Mouse (Mus musculus) liver, adult (tissue): ENCODE measurements around the gene Mrrf.

Experiments used
- GATA4 ChIP-seq: IDR thresholded peaks from 2 replicates; pipeline ENCODE4 v1.6.1; 2014; ENCODE audit warnings: mild to moderate bottlenecking, low read length; ENCODE audit not compliant: insufficient replicate concordance

Mrrf gene

DNA sequence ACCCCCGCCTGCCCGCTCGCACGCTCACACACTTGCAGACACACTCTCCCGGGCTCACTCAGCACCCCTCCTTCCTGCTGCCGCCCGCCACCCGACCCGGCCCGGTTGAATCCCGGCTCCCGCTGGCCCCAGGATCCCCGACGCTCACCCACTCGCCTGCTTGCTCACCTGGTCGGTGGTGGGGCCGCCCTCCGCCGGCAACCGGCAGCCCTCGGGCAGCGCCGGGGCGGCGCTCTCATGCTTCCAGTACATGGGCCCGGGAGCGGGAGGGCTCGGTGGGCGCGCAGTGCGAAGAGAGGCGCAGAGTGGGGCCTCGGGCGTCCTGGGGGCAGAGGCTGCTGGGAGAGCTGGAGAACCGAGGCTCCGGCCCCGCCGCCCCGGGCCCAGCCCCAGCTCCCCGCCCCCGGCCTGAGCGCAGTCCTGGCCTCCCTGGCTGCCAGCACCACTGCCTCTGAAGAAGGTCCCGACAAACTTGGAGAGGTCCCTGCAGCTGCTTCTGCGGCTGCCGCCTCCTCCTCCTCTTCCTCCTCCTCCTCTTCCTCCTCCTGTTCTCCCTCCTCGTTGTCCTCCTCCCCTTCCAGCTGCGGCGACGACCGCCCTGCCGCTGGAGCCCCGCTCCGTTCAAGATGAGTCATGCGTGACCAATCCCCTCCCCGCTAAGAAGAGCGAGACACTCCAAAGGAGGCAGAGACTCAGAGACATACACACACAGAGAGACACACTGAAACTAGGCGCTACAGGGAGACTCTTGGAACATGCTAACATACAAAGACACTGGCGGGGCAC lies 31.0 kb upstream of the Mrrf start, which contains the start of gene Lhx6:
TSS of gene Lhx6 (minus strand) at position 453 of the 786 bp plus-strand sequence.
- no peak for TF ChIP-seq GATA4

DNA sequence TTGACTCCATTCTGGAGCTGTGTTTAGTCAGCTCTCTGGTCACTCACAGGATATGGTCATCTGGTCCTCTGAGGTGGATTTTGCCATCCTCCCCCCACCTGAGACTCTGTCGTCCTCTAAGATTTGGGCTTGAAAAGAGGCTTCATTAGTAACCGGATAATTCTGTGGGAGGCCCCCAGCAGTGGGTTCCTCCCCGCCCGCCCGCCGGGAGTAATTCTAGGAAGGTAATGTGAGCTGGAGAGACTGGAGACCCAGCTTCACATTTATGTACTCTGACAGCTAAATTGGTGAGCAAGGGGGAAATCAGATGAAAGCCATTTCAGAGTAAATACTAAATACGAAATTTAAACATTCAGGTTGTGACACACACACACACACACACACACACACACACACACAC lies 27.6 kb upstream of the Mrrf start:
- TF ChIP-seq GATA4: no peak

GRCm38 (mm10) chr2:36112632-36113031 lies 23.6 kb upstream of the Mrrf start:
- no peak for TF ChIP-seq GATA4

DNA sequence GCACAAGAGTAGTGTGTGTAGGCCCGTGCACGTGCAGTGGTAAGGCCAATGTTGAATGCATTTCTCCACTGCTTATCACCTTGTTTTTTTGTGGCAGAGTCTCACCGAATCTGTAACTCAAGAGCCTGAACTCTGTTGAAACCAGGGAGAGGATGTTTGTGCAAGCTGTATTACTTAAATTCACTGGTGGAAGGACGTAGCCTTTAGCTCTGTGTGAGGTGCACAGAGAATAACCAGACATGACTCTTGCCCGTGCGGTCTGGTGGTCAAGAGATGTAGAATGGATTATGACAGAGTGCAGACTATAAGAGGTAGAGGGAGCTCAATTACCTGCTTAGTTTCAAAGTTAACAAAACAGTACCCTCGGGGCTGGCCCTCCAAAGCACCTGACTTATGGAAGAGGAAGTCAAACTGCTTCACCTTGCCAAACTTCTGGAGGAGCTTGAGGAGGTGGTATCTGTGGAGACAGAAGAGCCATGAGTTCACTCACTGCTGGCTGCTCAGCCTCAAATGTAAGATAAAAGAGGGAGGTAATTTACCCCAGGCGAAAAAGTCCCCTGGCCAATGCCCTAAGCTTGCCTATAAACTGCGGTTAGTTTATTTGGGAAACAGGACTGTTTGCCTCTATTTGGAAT lies 9.3 kb upstream of the Mrrf start:
- TF ChIP-seq GATA4: no peak

DNA sequence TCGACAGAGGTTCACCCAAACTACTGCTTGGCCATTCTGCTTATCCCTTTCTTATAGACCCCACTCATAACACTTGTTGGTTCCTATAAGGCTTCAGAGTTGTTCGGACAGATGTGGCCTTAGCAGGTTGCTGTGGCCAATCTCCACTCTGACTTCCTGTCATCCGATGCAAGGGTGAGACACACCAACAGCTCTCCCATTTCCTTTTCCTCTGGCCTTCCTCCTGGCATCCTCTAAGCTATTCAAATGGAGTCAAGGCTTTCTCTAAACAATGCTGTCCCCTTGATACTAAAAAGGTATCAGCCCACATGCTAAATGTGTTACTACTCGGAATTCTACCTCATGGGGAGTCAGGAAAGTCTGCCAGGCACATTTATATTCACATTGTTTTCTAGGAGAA lies 8.2 kb upstream of the Mrrf start:
- peak; percentile 65; the same call in 1 of the 2 replicates for TF ChIP-seq GATA4

DNA sequence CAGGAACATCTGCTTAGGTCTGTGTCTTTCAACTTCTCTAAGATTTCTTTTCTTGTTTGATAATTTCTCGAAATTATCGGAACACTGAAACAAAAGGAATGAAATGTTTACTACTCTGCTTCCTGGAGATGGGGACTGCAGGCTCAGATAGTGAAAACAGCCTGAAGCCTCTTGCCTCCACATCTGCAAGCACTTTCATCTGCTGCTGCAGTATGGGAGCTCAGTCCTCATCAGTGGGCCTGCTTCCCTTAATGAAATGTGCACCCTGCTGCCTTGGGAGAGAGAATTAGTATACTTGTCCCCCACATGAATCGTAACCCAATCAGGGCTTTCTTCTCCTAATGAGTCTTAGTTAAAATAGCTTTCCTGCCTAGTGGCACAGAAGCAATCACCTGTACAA lies 7.1 kb upstream of the Mrrf start:
- no peak for TF ChIP-seq GATA4

DNA sequence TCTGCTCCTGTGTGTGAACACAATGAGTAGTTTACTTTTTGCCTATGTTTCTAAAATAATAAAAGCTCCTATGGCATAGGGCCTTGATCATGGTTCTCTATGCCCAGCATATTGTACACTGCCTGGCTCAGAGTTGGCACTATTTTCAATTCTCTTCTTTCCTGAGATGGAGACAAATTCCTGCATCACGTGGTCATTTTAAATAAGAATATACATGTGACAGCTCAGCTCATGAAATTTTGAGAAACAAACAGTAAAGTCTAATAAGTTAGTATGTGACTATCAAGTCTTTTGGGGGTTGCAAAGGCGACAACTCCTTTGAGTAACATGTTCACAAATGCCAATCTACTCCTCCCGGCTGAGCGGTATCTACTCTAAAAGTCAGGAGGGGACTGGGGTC lies 302 bp upstream of the Mrrf start:
- no peak for TF ChIP-seq GATA4

GRCm38 (mm10) chr2:36139096-36139495 lies 2.9 kb downstream of the Mrrf start:
- TF ChIP-seq GATA4: no peak

DNA sequence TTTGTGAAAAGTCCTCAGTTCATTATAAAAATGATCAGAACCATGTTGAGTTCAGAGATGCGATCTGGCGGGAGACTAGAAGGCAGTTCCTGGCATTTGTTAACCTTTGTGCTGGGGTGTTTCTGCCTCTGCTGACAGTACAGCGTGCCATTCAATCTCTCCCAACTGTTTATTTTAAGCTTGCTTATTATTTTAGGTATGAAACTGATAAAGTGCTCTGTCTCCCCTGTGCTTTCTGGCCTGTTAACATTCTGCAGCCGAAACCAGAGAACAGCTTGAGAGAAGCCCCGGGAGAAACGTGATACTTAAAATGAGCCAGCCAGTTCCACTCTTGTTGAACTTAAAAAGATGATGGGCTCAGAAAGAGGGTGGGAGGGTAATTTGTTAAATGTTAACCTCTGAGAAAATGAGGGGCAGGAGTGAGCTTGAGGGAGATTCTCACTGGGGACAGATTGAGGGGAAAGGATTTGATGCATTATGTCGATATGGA lies 12.7 kb downstream of the Mrrf start:
- TF ChIP-seq GATA4: no peak

GRCm38 (mm10) chr2:36157461-36157860 lies 21.3 kb downstream of the Mrrf start:
- TF ChIP-seq GATA4: no peak

DNA sequence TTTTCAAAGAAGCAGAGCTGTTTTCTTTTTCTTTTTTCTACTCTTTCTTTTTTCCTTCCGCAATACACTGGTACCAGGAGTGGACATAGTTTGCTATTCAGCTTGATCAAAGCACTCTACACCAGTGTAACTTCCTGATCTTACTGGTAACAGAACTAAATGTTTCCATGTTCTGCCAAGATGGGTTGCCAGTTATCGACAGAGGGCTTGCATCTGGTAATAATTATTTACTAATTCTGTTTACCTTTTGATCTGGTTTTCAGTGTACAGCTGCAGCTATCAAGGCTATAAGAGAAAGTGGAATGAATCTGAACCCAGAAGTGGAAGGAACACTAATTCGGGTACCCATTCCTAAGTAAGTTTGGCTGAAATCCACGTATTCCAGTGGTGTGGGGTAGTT lies 23.1 kb downstream of the Mrrf start:
- no peak for TF ChIP-seq GATA4

- no peak for TF ChIP-seq GATA4
Observed at GRCm38 (mm10) chr2:36167990-36168618, 31.9 kb downstream of the Mrrf start.

- TF ChIP-seq GATA4: no peak
Observed at GRCm38 (mm10) chr2:36169176-36169575, 33.0 kb downstream of the Mrrf start.

DNA sequence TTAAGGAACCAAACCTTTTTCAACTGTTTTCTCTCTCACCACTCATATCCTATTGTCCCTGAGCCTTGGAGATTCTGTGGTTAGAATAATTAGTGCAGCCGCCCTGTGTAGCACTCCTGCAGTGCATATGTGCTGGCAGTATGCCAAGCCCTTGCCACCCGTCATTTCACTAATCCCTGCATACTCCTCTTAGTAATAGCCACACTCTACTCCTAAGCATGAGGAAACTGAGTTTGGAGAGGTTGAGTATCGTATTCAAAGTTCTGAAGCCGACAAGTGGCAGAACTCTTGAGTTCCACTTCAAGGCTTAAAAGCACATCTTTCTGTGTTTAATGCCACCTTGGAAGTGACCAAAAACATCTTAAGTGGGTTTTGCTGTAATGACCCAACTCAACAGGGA lies 35.9 kb downstream of the Mrrf start:
- no peak for TF ChIP-seq GATA4

GRCm38 (mm10) chr2:36172574-36172973 lies 36.4 kb downstream of the Mrrf start:
- TF ChIP-seq GATA4: no peak

GRCm38 (mm10) chr2:36179487-36179886 lies 43.3 kb downstream of the Mrrf start:
- TF ChIP-seq GATA4: no peak
